In the genomic region with DNA sequence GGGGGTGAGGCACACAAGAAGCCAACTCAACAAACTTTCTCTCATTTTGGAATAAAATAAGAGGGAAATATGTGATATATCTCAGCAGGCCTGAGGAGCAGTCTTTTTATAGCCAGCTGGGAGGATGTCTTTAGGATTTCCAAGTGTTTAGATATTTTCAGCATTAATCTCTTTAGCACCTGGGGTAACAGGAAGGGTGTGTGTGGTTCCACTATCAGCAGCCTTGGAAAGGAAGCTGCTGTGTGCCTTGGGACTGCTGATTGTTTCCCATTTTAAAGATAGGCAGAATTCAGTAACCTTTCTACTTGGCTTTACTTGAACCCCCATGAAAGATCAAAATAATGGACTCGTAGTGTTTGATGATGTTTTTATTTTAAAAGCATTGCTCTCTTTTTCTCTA, we compare ENCODE assay signal across 17 mouse cellular contexts.
DNase-seq lines count a peak whose midpoint lies in the region; ATAC-seq and TF ChIP-seq lines count a peak whose summit lies in the region.
"Had no signal": no experiment of that assay in that cellular context is flagged by ENCODE, and none has a peak within 500 bp of the region (broad histone marks: within the 10 kb centered on the region; RNA-seq: fewer than 3 reads in every experiment).

No protein-coding gene starts in this region.

- intact Hi-C loops in heart, adult 2 months (cut with DNase I), result loop anchor here (5.0 kb wide), 3 partner anchors 34 to 151 kb away; no protein-coding TSS in a partner anchor
- intact Hi-C loops in heart, postnatal 14 days (cut with DNase I), result loop anchor here (10.0 kb wide), 1 partner anchor 149 kb away; no protein-coding TSS in a partner anchor

- no peaks in the 10 kb centered on the region for H3K79me2 ChIP-seq in heart, adult 2 months (replicated peaks; ENCODE audit: control insufficient read depth, insufficient read depth, low read length)

- H3K9ac ChIP-seq in heart, adult 2 months (ENCODE audit: low read depth, low read length), result no peak overlapping the region
- no peak overlapping the region for H3K9ac ChIP-seq in kidney, embryonic 14.5 days (ENCODE audit: low read depth, low read length)
- H3K9ac ChIP-seq in forebrain, embryonic 16.5 days (replicated peaks; ENCODE audit: low read depth, low read length), result no peak overlapping the region
- H3K9ac ChIP-seq: embryonic facial prominence, embryonic 13.5 days had no signal

- TF ChIP-seq EP300 in heart, adult 2 months (IDR thresholded peaks at IDR 0.05; ENCODE audit: insufficient read depth, low read depth, low read length), result peak; percentile 94

- WGBS in heart, adult 2 months, result 36% methylated on average over 1 of the region's 1 CpGs
- WGBS in kidney, embryonic 14.5 days, result 76% methylated on average over 1 of the region's 1 CpGs
- WGBS in forebrain, embryonic 16.5 days, result 91% methylated on average over 1 of the region's 1 CpGs

- no peak for ATAC-seq in kidney, embryonic 14.5 days (ENCODE audit: low FRiP score, low TSS enrichment)
- ATAC-seq in megakaryocyte progenitor cell, adult 5-6 weeks (replicated peaks; ENCODE audit: poor library complexity), result peak; percentile 65
- no peak for ATAC-seq in forebrain, embryonic 16.5 days
- ATAC-seq: forebrain, embryonic 14.5 days; hindbrain, postnatal 0 days had no signal

- no peaks in the 10 kb centered on the region for H3K27me3 ChIP-seq in heart, adult 2 months (ENCODE audit: control insufficient read depth, insufficient read depth, low read length)
- no peaks in the 10 kb centered on the region for H3K27me3 ChIP-seq in kidney, embryonic 14.5 days (ENCODE audit: control insufficient read depth, insufficient read depth, low read length)
- H3K27me3 ChIP-seq in forebrain, embryonic 16.5 days (replicated peaks; ENCODE audit: control insufficient read depth, insufficient read depth, low read length), result no peaks in the 10 kb centered on the region
- H3K27me3 ChIP-seq: embryonic facial prominence, embryonic 13.5 days had no signal

- peak in 1 of 2 experiments; percentile 25 for DNase-seq in heart, adult 2 months
- DNase-seq in heart, postnatal 14 days, result no peak
- peak; percentile 14 for DNase-seq in kidney, postnatal 14 days
- peak; percentile 59 for DNase-seq in MEL-GATA-1-ER (ENCODE audit: extremely low read depth, low read depth)
- DNase-seq: adrenal gland, adult 8-10 months; B cell, adult 2 months; cerebellum, adult 9-10 months; thymus, adult 2 months had no signal

- no peak overlapping the region for H3K4me2 ChIP-seq in kidney, embryonic 14.5 days (replicated peaks; ENCODE audit: low read depth, low read length)
- H3K4me2 ChIP-seq in forebrain, embryonic 16.5 days (ENCODE audit: low read length), result no peak overlapping the region
- H3K4me2 ChIP-seq: embryonic facial prominence, embryonic 13.5 days had no signal

- no peaks in the 10 kb centered on the region for H3K9me3 ChIP-seq in kidney, embryonic 14.5 days (ENCODE audit: control insufficient read depth, low read length)
- H3K9me3 ChIP-seq in forebrain, embryonic 16.5 days (ENCODE audit: control insufficient read depth, low read length), result no peaks in the 10 kb centered on the region
- H3K9me3 ChIP-seq: embryonic facial prominence, embryonic 13.5 days; hindbrain, embryonic 10.5 days; midbrain, embryonic 10.5 days had no signal

- H3K36me3 ChIP-seq in heart, adult 2 months (ENCODE audit: control insufficient read depth, insufficient read depth, low read length), result peaks cover 9% of the 10 kb centered on the region
- no peaks in the 10 kb centered on the region for H3K36me3 ChIP-seq in kidney, embryonic 14.5 days (ENCODE audit: control insufficient read depth, insufficient read depth, low read length)
- no peaks in the 10 kb centered on the region for H3K36me3 ChIP-seq in forebrain, embryonic 16.5 days (ENCODE audit: control insufficient read depth, insufficient read depth)
- H3K36me3 ChIP-seq: embryonic facial prominence, embryonic 13.5 days; hindbrain, embryonic 10.5 days; midbrain, embryonic 10.5 days had no signal

- no peak overlapping the region for H3K4me3 ChIP-seq in heart, adult 2 months
- H3K4me3 ChIP-seq in kidney, embryonic 14.5 days (ENCODE audit: low read length), result no peak overlapping the region
- no peak overlapping the region for H3K4me3 ChIP-seq in forebrain, embryonic 16.5 days (replicated peaks; ENCODE audit: low read length)
- H3K4me3 ChIP-seq: embryonic facial prominence, embryonic 13.5 days; hindbrain, embryonic 10.5 days; layer of hippocampus, adult 2 months; midbrain, embryonic 10.5 days had no signal

- TF ChIP-seq POLR2A in heart, adult 2 months (IDR thresholded peaks at IDR 0.05; ENCODE audit: insufficient read depth, low read depth, low read length), result peak; percentile 41; the same call in 1 of the 2 replicates

- H3K4me1 ChIP-seq in heart, adult 2 months (ENCODE audit: control insufficient read depth, insufficient read depth, low read length), result peaks cover 1% of the 10 kb centered on the region
- H3K4me1 ChIP-seq in kidney, embryonic 14.5 days (ENCODE audit: control insufficient read depth, insufficient read depth, low read length), result no peaks in the 10 kb centered on the region
- no peaks in the 10 kb centered on the region for H3K4me1 ChIP-seq in forebrain, embryonic 16.5 days (replicated peaks; ENCODE audit: control insufficient read depth, insufficient read depth, low read length)
- H3K4me1 ChIP-seq: embryonic facial prominence, embryonic 13.5 days; hindbrain, embryonic 10.5 days; midbrain, embryonic 10.5 days had no signal

- TF ChIP-seq CTCF in heart, adult 2 months (IDR thresholded peaks at IDR 0.05), result no peak

- peak overlapping the region; percentile 74 for H3K27ac ChIP-seq in heart, adult 2 months
- no peak overlapping the region for H3K27ac ChIP-seq in kidney, embryonic 14.5 days (ENCODE audit: low read depth, low read length)
- no peak overlapping the region for H3K27ac ChIP-seq in forebrain, embryonic 16.5 days (ENCODE audit: low read length)
- H3K27ac ChIP-seq: embryonic facial prominence, embryonic 13.5 days; hindbrain, embryonic 10.5 days; hindbrain, postnatal 0 days; layer of hippocampus, adult 2 months; midbrain, embryonic 10.5 days had no signal

Comparison
In these comparisons a context has a peak if more than half of its experiments do, and no peak if none do; other contexts are left out.
1. DNase-seq: peak in kidney, postnatal 14 days (single experiment) and MEL-GATA-1-ER (single experiment); none in heart, postnatal 14 days (0 of 2).